Mouse (Mus musculus): ENCODE results near the gene Pcca.
A peak's percentile ranks its signal among the peaks of the same experiment; 100 is the strongest.

The Pcca gene

DNA sequence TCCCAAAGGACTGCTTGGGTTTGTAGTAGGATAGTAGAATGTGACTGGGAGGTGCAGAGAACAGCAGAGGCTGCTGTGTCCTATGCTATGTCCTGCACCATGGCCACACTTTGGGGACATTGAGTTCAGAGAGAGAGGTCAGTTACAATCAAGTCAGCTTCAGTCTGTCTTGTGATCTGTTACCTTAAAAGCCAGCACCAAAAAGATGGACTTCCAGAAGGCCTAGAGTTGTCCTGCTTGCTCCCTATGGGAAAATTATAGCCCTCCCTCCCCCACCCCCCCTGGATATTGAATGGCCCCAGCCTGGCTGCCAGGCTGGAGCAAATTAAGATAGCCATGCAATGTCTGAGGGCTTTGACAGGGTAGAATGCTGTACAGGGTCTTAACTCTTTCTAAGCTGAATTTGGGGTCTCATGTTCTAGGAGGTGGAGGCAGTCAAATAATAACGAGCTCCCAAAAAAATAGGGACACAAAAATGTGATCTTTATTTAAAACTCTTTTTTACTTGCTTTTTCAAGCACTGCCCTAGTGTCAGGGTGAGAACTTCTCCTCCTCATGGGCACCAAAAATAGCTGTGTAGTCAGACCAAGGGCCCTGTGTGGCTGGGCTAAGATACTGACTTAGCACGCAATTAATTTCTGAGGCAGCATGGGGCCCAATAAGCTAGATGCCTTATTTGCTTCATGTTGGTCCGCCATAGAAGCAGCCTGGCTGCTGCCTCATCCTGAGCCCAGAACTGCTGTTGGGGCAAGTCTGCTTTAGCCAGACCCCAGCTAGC, 353.8 kb downstream of the Pcca start:
- no peak for DNase-seq (ENCODE audit: low spot score)

DNA sequence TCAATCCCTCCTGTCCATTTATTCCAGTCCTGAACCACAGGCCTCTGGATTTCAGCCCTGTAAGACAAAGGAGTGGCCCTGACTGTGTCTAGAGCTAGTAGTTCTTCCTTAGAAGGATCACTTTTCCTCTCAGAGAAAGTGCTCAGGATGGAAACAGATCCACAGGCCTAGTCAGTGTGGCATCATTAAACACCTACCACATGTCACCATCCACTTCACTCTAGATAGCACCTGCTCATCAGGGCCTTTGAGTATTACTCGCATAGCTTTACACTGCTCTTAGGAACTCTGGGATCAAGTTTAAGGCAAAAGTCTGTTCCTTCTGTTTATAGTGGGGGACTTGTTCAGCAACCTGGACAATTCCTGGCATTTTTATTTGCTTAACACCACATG, 354.4 kb downstream of the Pcca start:
- DNase-seq (ENCODE audit: low spot score), result no peak

DNA sequence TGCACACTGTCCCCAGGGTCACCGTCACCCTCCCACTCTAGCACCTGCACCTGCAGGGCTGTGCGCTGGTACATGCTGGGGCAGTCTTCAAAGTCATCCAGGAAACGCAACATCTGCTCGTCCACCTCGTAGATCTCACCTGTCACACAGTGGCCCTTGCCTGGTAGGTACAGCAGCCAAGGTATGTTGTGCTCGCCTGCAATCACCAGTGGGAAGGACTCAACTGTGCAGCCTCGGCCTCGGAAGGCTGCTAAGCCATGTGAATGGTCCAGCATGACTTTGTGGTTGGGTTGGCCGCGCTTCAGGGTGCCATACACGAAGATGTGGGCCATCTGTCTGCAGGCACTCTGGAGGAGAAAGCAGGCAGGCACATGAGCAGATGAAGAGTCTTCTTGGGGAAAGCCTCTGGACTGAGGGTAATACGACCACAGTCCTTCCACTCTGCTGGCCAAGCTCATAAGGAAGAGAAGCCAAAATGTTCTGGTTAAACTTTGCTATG, 357.4 kb downstream of the Pcca start:
- DNase-seq (ENCODE audit: low spot score), result no peak

DNA sequence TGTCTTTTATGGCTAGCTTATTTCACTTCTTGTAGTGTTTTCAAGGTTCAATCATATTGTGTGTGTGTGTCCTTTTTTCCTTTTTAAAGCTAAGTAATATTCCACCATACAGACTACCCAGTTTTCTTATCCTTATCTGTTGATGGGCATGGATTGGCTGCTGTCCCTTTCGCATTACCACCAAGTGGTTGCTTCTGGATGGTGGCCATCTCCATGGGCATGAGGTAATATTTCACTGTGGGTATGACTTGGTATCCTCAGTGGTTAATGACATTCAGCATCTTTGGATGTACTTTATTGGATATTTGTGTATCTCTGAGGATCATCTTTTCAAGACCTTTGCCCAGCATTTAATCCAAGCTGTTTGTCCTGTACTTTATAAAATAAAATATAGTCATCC, 362.0 kb downstream of the Pcca start:
- no peak for DNase-seq (ENCODE audit: low spot score)

DNA sequence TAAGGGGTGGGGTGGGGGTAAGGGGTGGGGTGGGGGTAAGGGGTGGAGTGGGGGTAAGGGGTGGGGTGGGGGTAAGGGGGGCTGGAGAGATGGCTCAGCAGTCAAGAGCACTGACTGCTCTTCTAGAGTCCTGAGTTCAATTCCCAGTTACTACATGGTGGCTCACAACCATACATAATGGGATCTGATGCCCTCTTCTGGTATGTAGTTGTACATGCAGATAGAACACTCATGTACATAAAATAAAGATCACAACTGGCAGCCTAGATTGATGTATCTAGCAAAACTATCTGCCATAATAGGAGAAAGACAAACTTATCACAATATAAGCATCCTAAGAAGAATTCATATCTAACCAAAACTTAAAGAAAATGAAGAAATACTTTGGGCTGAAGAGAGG, 364.4 kb downstream of the Pcca start:
- DNase-seq (ENCODE audit: low spot score), result no peak

DNA sequence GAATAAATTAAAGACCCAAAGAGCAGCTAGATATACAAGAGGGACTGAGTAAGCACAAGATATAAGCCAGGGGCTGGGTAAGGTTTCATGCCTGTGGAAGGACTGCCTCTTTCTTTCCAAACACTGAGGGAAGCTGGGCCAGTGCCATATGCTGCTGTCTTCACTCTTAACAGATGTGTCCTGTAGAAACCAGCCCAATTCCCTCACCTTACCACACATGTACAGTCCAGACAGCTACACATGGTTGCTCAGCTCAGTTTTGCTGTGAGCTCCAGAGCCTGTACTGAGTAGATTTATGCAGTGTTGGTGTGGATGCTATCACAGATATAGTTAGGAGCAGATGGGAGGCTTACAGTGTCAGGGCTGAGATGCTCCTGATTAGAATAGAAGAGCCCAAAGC, 366.6 kb downstream of the Pcca start:
- no peak for DNase-seq (ENCODE audit: low spot score)

DNA sequence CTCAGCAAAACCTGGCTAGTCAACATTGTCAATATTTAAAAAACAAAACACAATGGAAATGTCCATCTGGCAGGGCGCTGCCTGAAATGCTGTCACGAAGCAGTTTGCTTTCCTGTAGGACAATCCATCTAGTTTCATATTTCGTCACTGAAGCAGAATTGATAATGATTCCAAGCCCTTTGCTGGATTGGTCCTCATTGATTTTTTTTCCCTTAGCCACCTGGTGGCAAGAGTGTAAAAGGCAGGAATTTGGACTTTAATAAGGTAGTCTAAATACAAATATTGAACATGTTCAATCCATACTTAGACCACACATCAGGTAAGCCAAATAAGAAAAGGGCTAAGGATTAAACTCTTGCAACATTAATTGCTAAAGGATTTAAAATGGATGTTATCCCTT, 367.1 kb downstream of the Pcca start:
- DNase-seq (ENCODE audit: low spot score), result no peak

DNA sequence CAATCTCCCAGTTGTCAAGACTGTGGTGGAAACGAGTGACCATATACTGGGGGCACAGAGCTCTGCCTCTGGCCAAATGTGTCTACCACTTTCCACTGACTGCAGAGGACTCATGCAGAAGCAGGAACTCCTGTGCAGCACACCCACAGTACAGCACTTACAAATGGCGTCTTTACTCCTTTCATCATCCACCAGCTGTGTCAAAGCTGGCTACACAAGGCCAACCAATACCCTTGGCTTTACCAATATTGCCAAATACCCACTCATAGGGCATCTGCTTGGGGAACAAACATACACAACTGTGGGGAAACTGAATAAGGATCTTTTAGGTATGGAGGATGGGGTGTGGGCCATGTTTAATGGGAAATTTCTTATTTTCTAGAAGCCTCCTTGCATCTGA, 367.6 kb downstream of the Pcca start:
- no peak for DNase-seq (ENCODE audit: low spot score)

DNA sequence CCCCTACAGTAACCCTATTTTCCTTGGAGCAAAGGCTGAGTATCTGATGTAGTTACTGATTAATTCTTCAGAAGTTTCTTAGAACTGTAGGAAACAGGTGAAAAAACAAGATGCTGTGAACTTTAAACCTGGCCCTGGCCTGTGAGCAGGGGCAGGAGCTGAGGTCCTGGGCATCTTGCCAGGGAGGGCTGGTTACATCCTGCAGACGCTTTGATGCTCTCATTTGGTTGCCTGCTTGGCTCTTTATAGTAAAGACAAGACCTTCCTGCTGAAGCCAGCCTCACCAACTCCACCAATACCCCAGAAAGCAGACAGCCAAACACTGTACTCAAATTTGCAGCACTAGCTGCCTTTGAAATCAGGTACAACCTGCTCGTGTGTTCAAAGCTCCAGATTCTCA, 368.0 kb downstream of the Pcca start:
- DNase-seq (ENCODE audit: low spot score), result no peak

DNA sequence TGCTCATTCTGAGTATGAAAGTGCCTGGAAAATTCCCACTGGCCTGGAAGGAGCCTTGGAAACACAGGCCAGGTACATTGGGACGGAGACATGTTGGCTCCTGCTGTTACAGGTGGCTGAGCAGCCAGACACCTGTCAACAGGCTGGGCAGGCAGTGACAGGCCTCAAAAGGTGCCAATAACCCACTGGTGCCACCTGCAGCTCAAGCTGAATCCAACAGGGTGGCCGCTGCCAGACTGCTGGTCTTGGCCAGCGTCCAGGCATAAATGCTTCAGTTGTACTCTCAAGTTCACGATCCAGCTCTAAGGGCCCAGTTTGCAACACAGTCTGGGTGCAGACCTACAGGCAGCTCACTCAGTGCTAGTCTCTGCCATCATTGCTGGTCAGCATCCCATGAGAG, 368.8 kb downstream of the Pcca start:
- no peak for DNase-seq (ENCODE audit: low spot score)

DNA sequence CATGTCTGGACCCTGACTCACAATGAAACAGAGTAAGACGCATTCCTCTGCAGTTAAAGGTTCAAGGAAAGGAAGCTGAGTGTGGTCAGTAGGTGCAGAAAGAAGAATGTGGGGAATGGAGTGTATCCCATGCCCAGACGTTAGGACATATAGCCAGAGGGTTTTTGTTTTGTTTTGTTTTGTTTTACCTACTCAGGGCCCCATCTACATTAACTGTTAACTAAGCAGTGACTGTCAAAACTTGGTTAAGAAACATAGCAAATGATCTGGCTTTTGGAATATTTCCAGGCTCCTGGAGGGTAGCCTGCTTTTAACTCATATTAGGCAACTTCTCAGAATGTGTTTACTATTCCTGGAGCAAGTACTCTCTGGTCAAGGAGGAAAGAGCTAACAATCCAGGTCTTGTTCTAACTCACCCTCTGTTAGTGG, 369.8 kb downstream of the Pcca start:
- no peak for DNase-seq (ENCODE audit: low spot score)

DNA sequence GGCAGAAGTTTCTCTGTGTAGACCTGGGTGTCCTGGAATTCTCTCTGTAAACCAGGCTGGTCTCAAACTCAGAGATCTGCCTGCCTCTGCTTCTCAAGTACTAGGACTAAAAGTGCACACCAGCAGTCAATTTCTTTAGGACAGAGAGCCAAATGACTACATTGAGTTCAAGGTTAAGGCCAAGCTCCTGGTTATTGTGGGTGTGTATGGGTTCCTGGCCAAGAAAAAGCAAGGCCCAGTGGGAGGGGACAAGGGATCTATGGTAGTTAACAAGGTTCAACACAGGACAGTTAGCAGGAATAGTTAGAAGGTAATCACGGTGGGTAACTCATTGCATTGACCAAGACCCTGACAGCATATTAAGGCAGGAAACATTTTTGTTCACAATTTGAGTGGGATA, 370.9 kb downstream of the Pcca start:
- DNase-seq (ENCODE audit: low spot score), result no peak

DNA sequence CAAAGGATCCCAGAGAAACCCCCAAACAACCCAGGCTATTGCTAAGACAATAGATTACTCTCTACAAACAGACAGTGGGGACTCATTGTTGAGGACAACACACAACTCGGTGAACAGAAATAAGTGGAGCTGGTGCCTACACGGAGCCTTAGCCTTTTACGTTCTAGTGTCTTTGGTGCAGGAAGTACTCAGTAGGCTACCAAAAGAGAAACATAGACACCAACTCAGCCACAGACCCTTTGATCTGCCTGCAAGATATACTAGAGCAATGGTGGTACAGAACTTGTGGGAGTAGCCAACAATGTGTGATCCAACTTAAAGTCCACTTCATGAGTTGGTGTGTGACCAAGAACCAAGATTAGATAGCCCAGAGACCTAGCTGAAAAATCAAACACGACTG, 374.0 kb downstream of the Pcca start:
- no peak for DNase-seq (ENCODE audit: low spot score)

DNA sequence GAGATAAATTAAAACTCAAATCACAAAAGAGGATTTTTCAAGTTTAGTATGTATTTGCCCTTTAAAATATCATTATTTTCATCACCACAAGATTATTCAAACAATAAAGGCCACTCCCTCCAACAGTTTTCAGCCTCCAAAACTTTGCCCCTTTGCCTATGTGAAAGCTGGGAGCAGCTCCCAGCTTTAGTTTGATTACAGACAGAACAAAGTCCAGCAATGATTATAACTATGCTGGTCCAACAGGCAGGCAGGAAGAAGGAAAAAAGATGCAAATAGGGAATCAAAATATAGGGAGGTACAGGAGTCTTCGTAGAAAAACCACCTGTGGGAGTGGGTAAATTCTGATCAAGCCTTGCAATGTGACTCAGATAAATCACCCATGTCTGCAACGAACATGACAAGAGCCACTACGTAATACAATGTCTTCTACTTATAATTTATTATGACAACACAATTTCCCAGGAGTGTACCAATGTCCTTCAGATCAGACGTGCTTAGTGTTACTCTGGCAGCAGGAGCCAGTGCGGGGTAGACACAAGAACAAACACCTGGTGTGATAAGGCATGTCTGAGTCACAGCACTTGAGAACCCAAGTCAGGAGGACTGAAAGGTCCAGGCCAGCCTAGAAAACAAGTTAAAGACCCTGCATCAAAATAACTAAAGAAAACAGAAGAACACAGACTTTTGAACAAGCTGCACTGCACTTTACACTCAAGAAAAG, 375.4 kb downstream of the Pcca start:
- no peak for DNase-seq (ENCODE audit: low spot score)

DNA sequence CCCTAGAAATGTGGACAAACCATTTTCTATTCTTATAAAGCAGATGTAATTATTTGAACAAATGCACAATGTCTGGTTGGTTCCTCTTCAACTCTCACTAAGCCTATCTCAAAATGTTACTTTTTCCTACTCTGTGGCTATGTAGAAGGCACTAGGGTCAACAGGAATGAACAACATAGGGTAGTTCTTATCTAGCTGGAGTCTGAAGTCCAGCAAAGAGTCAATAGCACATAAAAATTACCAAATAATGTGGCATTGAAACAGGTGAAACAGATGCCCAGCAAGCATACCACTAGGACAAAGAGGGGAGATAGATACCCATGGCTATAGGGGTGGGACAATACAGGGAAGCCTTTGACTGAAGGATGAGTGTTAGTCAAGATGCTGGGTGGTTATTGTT, 377.1 kb downstream of the Pcca start:
- no peak for DNase-seq (ENCODE audit: low spot score)

DNA sequence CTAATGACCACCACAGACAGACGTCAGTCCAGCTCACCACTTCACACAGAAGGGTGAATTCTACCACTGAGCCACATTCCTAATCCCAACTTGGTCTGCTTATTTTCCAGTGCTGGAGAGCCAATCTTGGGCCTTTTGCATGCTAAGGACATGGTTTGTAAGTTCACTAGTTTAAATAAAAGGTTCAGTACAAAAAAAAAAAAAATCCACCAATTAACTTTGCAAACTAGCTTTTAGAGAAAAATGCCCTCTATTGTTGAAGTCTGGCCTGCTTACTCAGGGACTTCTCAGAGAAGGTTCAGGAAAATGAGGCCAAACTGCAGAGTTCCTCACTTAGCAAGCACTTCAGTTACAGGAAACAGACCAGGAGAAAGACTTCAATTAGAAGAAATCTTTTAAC, 378.0 kb downstream of the Pcca start:
- DNase-seq (ENCODE audit: low spot score), result no peak

DNA sequence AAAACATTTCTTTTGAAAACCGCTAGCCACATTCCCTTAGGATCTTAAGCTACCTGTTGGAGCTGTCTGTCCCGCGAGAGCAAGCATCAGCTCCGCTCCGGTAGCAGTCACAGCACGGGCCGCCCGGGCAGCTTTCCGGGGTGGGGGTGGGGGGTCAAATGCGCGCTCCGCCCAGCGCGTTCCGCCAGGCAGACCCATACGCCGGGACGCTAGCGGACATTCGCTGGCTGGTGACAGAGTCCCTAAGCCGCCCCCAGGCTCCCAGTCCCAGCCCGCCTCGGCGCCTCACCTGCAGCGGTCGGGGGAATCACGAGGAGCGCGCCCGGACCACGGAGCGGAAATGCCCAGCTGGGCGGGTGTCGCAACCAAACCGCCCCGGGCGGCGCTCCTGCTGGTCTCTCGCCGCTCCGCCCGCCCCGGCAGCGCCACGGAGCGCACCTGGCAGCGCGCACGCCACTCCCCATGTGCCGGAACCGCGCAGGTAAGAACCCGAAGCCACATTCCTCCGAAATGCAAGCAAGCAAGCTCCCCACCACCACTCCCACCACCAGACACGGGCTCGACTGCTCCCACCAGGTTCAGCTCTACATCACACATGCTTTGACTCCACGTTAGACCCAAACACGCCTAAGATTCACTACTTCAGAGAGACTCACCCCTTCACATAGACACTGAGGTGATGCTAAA, 378.8 kb downstream of the Pcca start:
- DNase-seq (ENCODE audit: low spot score), result peak; percentile 51

DNA sequence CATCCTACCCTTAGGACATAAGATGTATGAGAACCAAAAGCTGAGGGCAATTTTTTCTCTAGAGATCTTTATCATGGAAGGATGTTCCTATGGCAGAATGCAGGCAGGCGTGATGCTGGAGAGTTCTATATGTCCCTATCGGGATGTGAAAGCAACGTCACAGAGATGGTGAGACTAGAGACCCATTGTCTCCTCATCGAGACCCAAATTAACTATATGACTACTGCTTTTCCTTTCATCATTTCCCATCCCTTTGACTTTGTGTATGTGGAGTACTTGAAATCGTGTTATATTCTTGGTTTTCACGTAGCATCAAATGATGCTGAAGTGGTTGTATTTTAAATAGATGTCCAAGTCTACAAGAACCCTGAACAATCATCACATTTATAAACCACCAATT, 379.5 kb downstream of the Pcca start, which contains the start of gene Ggact:
TSS of gene Ggact (minus strand) at position 101 of the 400 bp plus-strand sequence.
- DNase-seq (ENCODE audit: low spot score), result no peak

DNA sequence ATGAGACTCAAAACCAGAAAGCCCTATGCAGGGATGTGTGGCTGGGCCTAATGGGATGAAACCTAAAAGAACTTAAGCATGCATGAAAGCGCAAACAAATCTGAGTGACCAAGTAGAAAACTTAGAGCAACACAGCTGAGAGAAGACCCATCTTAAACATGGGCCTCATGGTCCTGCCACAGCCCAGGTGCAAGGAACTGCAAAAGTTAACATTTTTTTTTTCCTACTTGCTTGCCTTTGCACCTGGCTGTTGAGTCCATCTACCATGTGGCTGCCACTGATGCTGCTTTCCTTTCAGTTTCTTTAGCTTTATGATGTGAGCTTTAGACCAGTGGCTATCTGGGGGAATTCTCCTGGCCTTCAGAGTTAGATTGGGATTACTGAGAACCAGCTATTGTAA, 383.6 kb downstream of the Pcca start:
- DNase-seq (ENCODE audit: low spot score), result no peak

DNA sequence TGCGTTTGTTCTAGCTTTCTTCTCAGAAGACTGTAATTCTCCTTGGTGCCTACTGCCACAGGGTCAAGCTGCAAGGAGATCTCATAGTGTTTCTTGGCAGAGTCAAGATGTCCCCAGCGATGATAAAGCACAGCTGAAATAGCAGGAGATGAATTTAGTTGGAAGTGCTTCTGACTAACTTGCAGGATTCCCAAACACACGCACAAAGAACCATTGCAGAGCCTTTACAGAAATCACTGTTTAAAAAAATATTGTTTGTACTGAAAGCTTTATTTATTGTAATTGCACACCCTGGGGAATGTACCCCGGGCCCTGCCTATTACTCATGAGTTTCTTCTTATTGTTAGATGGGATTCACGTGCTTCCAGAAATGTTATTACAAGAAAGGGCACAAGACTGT, 385.9 kb downstream of the Pcca start:
- DNase-seq (ENCODE audit: low spot score), result no peak

DNA sequence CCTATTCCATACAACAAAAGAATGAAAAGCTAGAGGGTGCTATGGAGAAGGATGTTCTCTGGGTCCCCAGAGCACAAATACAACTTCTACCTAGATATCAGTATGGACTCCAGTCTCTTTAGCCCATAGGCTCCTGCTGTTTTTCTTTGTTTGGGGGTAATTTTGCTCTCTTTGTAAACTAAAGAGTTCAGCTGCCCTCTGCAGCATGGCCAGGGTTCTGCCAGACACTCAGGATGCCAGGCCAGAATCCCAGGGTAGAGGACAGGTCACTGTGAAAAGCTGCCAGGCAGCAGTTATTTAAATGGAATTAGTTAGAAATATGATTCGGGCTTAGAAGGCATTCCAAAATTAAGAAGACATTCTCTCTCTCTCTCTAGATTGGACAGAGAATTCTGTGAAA, 402.3 kb downstream of the Pcca start:
- no peak for DNase-seq (ENCODE audit: low spot score)
